Mouse (Mus musculus) neural tube, embryonic 14.5 days (tissue): ENCODE results near the gene Coasy. TPM values are rescaled to one million over a fixed set of nuclear protein-coding genes. Genes with fewer than 3 reads are reported as not detected.
"Not testable (repeated sequence)": the region's sequence is repeated elsewhere in the genome, so short reads cannot be mapped to it uniquely, and the experiment has no call there.

Experiments used
- ATAC-seq: fragments of 200-750 bp; cut with Nextera tagmentation; 2 replicates; pipeline ENCODE4 v1.8.0; 2017; ENCODE audit warnings: low read depth, mild to moderate bottlenecking, moderate TSS enrichment, moderate library complexity
- H3K27ac ChIP-seq: fragments of 300-500 bp; sonication (generic); 2 replicates; pipeline ENCODE4 v1.5.1; 2014; ENCODE audit warnings: low read depth, mild to moderate bottlenecking, control low read depth, low read length, moderate library complexity, mixed read lengths
- H3K27me3 ChIP-seq: fragments of 300-500 bp; sonication (generic); 2 replicates; pipeline ENCODE4 v1.6.1; 2014; ENCODE audit warnings: low read length; ENCODE audit not compliant: control insufficient read depth, insufficient read depth
- H3K36me3 ChIP-seq: fragments of 300-500 bp; sonication (generic); 2 replicates; pipeline ENCODE4 v1.6.1; 2014; ENCODE audit warnings: low read length, mixed read lengths; ENCODE audit not compliant: control insufficient read depth, insufficient read depth
- H3K4me1 ChIP-seq: fragments of 300-500 bp; sonication (generic); 2 replicates; pipeline ENCODE4 v1.6.1; 2014; ENCODE audit warnings: low read length; ENCODE audit not compliant: control insufficient read depth, insufficient read depth
- H3K4me2 ChIP-seq: fragments of 300-500 bp; sonication (generic); 2 replicates; pipeline ENCODE4 v1.6.1; 2014; ENCODE audit warnings: mild to moderate bottlenecking, low read depth, low read length, control low read depth
- H3K4me3 ChIP-seq: fragments of 300-500 bp; sonication (generic); 2 replicates; pipeline ENCODE4 v1.5.1; 2014; ENCODE audit warnings: low read depth, low read length, control low read depth, mixed read lengths
- H3K9ac ChIP-seq: fragments of 300-500 bp; sonication (generic); replicated peaks from 2 replicates; pipeline ENCODE4 v1.6.1; 2014; ENCODE audit warnings: low read depth, mild to moderate bottlenecking, control low read depth, low read length, mixed read lengths
- H3K9me3 ChIP-seq: fragments of 300-500 bp; sonication (generic); 2 replicates; pipeline ENCODE4 v1.6.1; 2016; ENCODE audit warnings: low read length; ENCODE audit not compliant: control insufficient read depth
- WGBS: fragments of 180-500 bp; shearing (Covaris S2); extraction: QIAGEN DNeasy Blood & Tissue Kit; methylation state at CpG from one replicate; pipeline ENCODE4 v1.1.7; 2014; 5-methylcytosine and 5-hydroxymethylcytosine counted together
- polyA plus RNA-seq: library from polyadenylated mRNA; unstranded; fragments of >200 nt; fragmentation: Nextera tagmentation; extraction: Ambion mirVana; gene quantifications from 2 replicates; pipeline ENCODE4 v1.2.1, GENCODE M21; 2014

Coasy gene
- polyA plus RNA-seq, 1 experiment from 2014 or later, result 38.3 TPM

- Histone ChIP-seq H3K9ac (no peak overlapping the region), H3K27me3 (no peaks in the 10 kb centered on the region), H3K27ac (0 out of 2 replicates have a peak overlapping the region, but pooled peaks have one; percentile 24), H3K4me1 (peaks cover 19% of the 10 kb centered on the region), H3K9me3 (no peaks in the 10 kb centered on the region), H3K4me2 (no peak overlapping the region), H3K4me3 (no peak overlapping the region), H3K36me3 (no peaks in the 10 kb centered on the region)
- 34% methylated on average over 2 of the region's 2 CpGs for WGBS
- no peak for ATAC-seq
Measured at GRCm38 (mm10) chr11:101115564-101115963, 33.2 kb downstream of the Coasy start.

GRCm38 (mm10) chr11:101118105-101118504 is 35.7 kb downstream of the Coasy start:
- Histone ChIP-seq H3K9ac (no peak overlapping the region), H3K9me3 (no peaks in the 10 kb centered on the region), H3K36me3 (peaks cover 6% of the 10 kb centered on the region; the same call in 1 of the 2 replicates), H3K4me3 (no peak overlapping the region), H3K27ac (no peak overlapping the region), H3K27me3 (no peaks in the 10 kb centered on the region), H3K4me1 (peaks cover 26% of the 10 kb centered on the region), H3K4me2 (peak overlapping the region; percentile 91)
- ATAC-seq, result no peak
- 50% methylated on average over 4 of the region's 4 CpGs for WGBS

- under 1% methylated on average over 35 of the region's 39 CpGs for WGBS
- Histone ChIP-seq H3K4me1 (peaks cover 26% of the 10 kb centered on the region), H3K9ac (peak overlapping the region; percentile 93), H3K36me3 (peaks cover 10% of the 10 kb centered on the region; the same call in 1 of the 2 replicates), H3K27ac (peak overlapping the region; percentile 84), H3K27me3 (no peaks in the 10 kb centered on the region), H3K9me3 (no peaks in the 10 kb centered on the region), H3K4me3 (peak overlapping the region; percentile 78), H3K4me2 (peak overlapping the region; percentile 91)
- peak; percentile 84 for ATAC-seq
Measured at GRCm38 (mm10) chr11:101119131-101119760, 36.9 kb downstream of the Coasy start.

GRCm38 (mm10) chr11:101119761-101120544 is 37.6 kb downstream of the Coasy start, which contains the start of the genes Retreg3 and Tubg1:
Retreg3 (minus strand) TSS chr11:101119893.
Tubg1 (plus strand) TSS chr11:101119938.
- Histone ChIP-seq H3K9me3 (no peaks in the 10 kb centered on the region), H3K9ac (peak within 1 kb of the TSS; percentile 93), H3K36me3 (peaks cover 10% of the 10 kb centered on the region; the same call in 1 of the 2 replicates), H3K27ac (peak within 1 kb of the TSS; percentile 84), H3K4me2 (peak within 1 kb of the TSS; percentile 91), H3K4me1 (peaks cover 23% of the 10 kb centered on the region), H3K4me3 (peak within 1 kb of the TSS; percentile 78), H3K27me3 (no peaks in the 10 kb centered on the region)
- under 1% methylated on average over 61 of the region's 61 CpGs for WGBS
- ATAC-seq, result peak; percentile 94

- ATAC-seq, result no peak
- WGBS, result 23% methylated on average over 19 of the region's 19 CpGs
- Histone ChIP-seq H3K27ac (peak overlapping the region; percentile 82), H3K27me3 (no peaks in the 10 kb centered on the region), H3K4me3 (peak overlapping the region; percentile 78), H3K9ac (peak overlapping the region; percentile 65), H3K36me3 (peaks cover 14% of the 10 kb centered on the region; the same call in 1 of the 2 replicates), H3K4me2 (peak overlapping the region; percentile 85), H3K4me1 (peaks cover 23% of the 10 kb centered on the region), H3K9me3 (no peaks in the 10 kb centered on the region)
Measured at GRCm38 (mm10) chr11:101120545-101121188, 38.3 kb downstream of the Coasy start.

GRCm38 (mm10) chr11:101124494-101124893 is 42.1 kb downstream of the Coasy start:
- not testable (repeated sequence) for ATAC-seq, H3K4me3 ChIP-seq, H3K4me2 ChIP-seq, H3K4me1 ChIP-seq, H3K27ac ChIP-seq, H3K9me3 ChIP-seq, H3K9ac ChIP-seq, H3K27me3 ChIP-seq
- H3K36me3 ChIP-seq, result peaks cover 23% of the 10 kb centered on the region; the same call in 1 of the 2 replicates
- WGBS, result 97% methylated on average over 8 of the region's 8 CpGs

GRCm38 (mm10) chr11:101125008-101125407 is 42.6 kb downstream of the Coasy start:
- H3K9me3 ChIP-seq, H3K27ac ChIP-seq, H3K27me3 ChIP-seq, H3K4me2 ChIP-seq, H3K9ac ChIP-seq, H3K4me3 ChIP-seq, ATAC-seq, H3K4me1 ChIP-seq: not testable (repeated sequence)
- 98% methylated on average over 6 of the region's 9 CpGs for WGBS
- peaks cover 23% of the 10 kb centered on the region; the same call in 1 of the 2 replicates for H3K36me3 ChIP-seq

- Histone ChIP-seq H3K4me3 (no peak overlapping the region), H3K4me1 (no peaks in the 10 kb centered on the region), H3K4me2 (no peak overlapping the region), H3K27ac (no peak overlapping the region), H3K9me3 (no peaks in the 10 kb centered on the region), H3K36me3 (peaks cover 23% of the 10 kb centered on the region; the same call in 1 of the 2 replicates), H3K27me3 (no peaks in the 10 kb centered on the region), H3K9ac (no peak overlapping the region)
- ATAC-seq, result no peak
- WGBS, result 75% methylated on average over 1 of the region's 1 CpGs
Measured at GRCm38 (mm10) chr11:101127075-101127474, 44.7 kb downstream of the Coasy start.
